Mouse (Mus musculus): Measurements from ENCODE around the gene Tanc1.
A peak's percentile ranks its signal among the peaks of the same experiment; 100 is the strongest.

The Tanc1 gene

DNA sequence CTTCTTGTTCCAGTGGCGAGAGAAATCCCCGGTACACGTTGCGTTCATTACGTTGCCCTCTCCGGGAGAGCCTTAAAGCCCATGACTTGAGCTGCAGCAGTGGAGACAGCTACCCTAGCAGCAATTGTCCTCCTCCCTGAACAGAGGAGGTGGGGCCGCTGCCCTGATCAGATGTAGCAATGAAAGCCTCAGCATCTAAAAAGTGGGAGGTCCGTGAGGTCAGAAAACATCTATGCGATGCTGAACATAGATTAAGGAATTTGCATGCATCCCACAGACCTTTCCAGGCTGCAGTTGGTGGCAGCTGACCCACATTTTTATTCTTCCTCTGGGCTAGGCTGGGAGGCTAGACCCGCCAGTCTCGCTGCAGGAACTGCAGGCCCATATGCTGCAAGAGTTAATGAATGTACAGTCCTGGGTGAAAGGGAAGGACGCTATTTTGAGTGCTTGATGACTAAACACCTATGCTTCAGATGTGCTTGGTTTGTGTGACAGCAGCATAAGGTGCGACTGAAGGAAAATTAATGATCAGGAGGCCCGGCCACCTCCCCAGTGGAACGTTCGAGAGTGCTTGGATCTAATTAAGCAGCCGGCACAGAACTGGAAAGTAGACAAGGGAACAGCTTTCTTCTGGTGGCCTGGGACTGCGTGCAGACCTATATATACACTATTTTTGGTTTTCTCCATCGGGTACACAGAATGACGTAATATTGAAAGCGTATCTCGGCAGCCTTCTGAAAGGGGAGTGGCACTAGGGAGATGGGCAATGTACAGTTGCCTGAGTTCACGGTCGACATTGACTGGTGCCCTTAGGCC is 107.0 kb downstream of the Tanc1 start:
- no peak for DNase-seq (ENCODE audit: low read depth)

DNA sequence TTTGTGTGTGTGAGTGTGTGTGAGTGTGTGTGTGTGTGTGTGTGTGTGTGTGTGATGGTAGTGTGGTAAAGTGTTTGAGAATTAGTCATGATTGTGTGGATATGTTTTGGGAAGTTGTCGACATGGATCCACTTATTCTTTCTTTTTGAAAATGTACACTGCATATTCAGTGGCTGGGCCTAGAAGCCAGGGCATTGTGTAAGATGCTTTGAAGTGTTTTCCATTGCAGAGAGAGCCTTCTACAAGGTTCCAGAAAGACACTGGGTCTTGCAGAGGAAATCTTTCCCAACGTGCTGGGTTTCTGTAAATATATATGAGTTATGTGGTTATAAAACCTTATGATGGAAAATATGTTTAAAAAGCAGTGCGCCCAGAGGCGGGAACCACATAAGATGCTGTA is 108.0 kb downstream of the Tanc1 start:
- DNase-seq (ENCODE audit: low read depth) = peak; percentile 17

DNA sequence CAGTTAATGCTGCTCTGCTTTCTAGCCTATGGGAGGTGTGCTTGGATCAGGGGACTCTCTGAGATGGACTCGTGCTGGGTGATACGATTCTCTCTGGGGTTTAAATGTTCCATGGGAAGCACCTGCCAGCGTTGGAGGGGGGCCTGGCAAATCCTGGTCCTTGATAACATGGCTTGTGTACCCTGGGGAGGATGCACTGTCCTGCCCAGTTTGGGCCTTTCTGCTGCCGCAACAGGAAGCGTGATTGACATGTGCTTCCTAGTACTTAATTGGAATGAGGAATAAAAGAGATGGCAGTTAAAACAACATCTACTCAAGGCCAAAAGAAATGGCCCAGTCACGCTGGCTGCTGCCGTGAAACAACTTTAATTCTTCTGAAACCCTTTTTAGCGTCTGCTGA is 109.3 kb downstream of the Tanc1 start:
- DNase-seq (ENCODE audit: low read depth) = no peak

DNA sequence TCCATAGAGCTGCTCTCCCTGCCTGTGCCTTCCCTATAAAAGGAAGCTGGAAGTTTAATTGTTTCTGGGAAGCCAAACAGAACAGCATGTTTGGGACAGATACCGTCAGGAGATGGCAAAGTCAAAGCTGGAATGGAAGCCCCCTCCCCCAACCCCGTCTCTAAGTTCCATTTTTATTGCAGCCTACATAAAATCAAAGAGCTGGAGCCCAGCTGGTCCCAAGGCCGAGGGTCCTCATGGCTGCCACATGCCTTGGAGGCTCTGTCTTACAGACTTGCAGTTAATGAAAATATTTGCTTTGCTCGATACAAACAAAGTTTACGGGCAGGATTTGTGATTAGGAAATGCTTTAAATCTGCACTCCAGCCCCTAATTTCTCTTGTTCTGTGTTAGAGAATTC is 109.9 kb downstream of the Tanc1 start:
- DNase-seq (ENCODE audit: low read depth) = no peak

- DNase-seq (ENCODE audit: low read depth) = no peak
These were observed 111.5 kb downstream of the Tanc1 start for GRCm38 (mm10) chr2:59723311-59723710.

- no peak for DNase-seq (ENCODE audit: low read depth)
These were observed 113.8 kb downstream of the Tanc1 start for GRCm38 (mm10) chr2:59725518-59726185.

GRCm38 (mm10) chr2:59731831-59732230 is 120.0 kb downstream of the Tanc1 start:
- DNase-seq (ENCODE audit: low read depth) = no peak

DNA sequence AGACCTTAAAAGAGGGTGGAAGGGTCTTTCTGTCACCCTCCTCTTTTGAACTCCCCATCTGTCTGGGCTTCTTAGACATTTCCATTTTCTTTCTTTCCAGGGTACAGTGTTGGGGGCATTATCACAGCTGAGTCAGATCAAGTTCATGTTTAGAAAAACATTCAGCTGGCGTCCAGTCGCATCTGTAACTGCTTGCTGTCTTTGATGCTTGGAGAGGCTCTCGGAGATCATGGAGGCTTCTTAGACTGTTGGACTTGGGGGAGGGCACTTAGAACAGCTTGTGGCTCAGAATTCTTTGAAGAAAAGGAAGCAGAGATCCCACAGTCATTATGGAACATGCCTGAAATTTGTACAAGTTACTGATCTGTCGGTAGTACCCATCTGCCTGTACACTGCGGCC is 121.6 kb downstream of the Tanc1 start:
- DNase-seq (ENCODE audit: low read depth) = no peak

DNA sequence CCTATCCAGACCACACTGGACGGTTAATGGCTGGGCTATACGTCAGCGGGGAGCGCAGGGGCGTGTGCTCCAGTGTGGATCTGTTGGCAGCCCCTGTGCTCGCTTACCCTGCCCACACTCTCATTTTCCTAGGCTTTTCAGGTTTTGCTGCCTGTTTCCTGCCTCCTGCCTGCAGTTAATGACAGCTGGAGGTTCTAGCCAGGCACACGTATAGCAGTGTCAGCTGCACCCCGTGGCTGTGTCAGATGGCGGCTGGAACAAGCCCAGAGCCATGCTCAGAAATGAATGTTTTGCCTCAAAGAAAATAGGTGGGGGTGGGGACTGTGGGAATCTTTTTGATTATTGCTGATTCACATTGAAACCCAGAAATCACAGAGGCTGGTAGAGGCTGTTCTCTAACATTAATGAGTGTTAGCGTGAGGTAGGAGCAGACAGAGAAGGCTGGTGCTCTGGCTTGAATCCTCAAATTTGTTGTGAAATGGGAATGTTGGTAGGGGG is 124.6 kb downstream of the Tanc1 start:
- DNase-seq (ENCODE audit: low read depth) = peak; percentile 51

GRCm38 (mm10) chr2:59737368-59737767 is 125.5 kb downstream of the Tanc1 start:
- DNase-seq (ENCODE audit: low read depth) = no peak

DNA sequence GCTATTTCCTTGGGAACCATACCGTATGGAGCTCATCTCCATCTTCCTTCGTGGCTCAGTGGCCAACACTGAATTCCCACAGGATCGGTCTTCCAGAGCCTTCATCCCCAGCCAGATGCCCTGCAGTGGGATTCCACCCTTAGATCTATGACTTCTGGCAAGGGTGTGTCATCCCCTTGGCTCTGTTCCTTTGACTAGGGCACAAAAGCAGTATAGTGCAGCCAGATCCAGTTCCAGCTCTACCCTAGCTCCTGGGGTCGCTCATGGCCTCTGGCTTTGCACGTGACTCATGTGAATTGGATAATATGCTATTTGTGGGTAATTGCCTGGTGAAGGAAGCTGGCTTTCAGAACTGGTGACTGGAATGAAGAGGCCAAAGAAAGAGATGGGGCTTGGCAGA is 126.5 kb downstream of the Tanc1 start:
- no peak for DNase-seq (ENCODE audit: low read depth)

DNA sequence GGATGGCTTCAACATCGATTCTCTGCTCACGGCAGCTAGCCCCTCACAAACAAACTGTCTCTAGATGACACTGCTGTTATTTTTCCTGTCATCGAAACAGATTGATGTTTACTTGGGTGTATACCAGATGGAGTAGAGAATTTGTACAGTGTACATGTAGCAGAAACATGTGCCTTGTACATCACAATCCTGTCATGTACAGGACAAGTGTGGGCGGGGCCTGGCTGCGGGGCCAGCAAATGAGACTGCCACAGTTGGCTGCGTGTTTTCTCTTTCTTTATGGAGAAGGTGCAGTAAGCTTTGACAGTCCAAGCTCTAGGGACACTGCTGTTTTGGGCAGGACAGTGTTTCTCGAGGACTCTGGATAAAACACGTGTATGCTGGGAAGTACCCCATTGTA is 127.2 kb downstream of the Tanc1 start:
- DNase-seq (ENCODE audit: low read depth) = no peak

DNA sequence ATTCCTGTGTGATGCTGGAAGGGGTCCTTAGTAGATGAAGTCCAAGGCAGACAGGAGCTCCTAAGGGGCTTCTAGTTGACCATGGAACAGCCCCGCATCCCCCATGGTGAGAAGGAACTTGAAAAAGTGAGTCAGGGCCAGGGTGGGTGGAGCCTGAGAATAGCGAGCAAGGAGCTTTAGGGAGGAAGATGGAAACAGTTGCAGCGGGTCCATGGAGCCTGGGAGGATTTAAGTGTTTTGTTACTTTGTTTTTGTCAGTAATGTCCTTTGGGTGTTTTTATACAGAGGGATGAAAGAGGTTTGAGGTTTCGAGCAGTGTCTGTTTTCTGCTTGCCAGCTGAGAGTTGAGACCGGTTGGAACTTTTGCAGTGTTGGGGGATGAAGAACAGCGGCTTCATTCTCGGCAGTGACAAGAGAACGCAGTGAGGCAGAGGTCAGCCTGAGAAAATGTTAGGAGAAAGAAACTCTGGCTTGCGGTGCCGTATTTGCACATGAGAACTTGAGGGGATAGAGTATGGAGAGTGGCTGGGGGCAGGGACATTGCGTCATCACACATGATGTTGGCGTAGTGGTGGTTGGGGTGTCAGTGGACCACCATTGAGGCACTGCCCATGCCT is 130.8 kb downstream of the Tanc1 start:
- DNase-seq (ENCODE audit: low read depth) = no peak

DNA sequence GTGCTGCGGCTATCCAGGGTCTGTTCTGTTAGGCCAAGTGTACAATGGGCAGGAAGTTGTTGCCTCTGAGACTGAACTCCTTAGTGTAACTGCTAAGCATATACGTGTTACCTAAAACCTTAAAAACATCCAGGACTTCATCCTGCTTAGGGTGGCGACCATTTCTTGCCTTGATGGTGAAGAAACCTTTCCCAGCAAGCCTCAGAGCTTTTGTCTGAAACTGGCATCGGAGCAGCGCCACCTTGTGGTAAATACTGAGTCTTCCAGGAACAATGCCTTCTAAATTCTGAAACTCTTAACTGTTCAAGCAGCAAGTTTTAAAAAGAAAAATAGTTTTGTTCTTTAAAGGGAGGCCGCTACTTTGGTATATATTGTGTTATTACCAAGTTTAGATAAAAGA is 133.6 kb downstream of the Tanc1 start:
- DNase-seq (ENCODE audit: low read depth) = no peak

- no peak for DNase-seq (ENCODE audit: low read depth)
These were observed 134.2 kb downstream of the Tanc1 start for GRCm38 (mm10) chr2:59746070-59746469.

GRCm38 (mm10) chr2:59747757-59748156 is 135.9 kb downstream of the Tanc1 start:
- no peak for DNase-seq (ENCODE audit: low read depth)

DNA sequence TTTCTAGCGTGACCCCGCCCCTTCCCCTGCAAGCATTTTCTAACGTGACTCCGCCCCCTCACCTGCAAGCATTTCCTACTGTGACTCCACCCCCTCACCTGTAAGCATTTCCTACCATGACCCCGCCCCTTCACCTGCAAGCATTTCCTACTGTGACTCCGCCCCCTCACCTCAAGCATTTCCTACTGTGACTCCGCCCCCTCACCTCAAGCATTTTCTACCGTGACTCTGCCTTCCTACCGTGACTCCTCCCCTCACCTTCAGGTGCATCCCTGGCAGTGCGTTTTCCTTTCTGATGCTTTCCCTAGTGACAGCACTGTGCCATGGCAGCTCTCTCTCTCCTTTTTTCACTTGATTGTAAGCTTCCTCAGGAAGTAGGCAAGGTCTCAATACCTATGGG is 137.5 kb downstream of the Tanc1 start:
- DNase-seq (ENCODE audit: low read depth) = no peak

DNA sequence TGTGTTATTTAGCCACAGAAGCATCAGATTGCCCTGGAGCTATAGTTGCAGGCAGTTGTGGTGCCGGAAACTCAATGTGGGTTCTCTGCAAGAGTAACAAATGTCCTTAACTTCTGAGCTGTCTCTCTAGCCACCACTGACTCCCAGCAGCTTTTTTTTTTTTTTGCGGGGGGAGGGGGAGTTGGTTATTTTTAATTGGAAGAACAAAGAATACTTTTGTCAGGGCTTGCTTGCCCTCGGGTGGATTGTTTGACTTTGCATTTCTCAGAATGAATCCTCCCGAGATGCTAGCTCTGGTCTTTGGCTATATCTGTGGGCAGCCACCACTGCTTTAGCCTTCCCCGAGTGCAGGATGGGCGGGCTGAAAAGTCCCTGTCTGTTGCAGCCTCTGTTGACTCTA is 139.3 kb downstream of the Tanc1 start:
- no peak for DNase-seq (ENCODE audit: low read depth)

DNA sequence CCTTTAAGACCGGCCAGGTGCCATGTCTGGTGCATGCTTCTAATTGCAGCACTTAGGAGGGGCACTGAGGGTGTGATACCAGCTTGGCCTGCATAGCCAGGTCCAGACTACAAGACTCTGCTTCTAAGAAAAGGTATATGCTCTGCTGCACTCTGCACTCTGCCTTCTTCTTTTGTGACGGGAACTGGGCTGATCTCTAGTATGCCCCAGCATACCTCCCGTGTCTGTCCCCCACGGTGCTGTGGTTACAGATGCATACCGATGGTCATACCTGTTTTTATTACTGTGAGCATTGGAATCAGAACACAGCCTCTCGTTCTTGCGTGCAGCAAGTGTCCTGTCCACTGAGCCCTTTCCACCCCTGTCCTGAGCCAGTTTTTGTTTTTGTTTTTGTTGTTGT is 140.3 kb downstream of the Tanc1 start:
- DNase-seq (ENCODE audit: low read depth) = no peak

DNA sequence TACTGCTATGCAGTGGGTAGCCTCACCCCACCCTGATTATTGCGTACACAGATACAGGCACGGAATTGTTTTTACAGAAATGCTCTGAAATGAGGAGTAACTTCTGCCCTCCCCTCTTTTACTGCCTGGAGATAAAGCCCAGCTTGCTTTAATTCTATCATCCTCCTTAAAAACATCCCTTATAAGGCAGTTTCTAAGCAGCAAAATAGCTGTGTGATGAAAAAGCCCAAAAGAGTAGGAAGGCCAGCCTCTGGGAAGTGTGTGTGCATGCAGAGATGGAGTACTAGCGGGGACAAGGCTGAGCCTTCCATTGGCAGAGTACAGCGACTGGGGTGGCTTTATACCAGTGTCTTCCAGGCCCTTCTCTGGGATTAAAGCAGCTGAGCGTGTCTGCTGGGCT is 140.9 kb downstream of the Tanc1 start:
- no peak for DNase-seq (ENCODE audit: low read depth)

DNA sequence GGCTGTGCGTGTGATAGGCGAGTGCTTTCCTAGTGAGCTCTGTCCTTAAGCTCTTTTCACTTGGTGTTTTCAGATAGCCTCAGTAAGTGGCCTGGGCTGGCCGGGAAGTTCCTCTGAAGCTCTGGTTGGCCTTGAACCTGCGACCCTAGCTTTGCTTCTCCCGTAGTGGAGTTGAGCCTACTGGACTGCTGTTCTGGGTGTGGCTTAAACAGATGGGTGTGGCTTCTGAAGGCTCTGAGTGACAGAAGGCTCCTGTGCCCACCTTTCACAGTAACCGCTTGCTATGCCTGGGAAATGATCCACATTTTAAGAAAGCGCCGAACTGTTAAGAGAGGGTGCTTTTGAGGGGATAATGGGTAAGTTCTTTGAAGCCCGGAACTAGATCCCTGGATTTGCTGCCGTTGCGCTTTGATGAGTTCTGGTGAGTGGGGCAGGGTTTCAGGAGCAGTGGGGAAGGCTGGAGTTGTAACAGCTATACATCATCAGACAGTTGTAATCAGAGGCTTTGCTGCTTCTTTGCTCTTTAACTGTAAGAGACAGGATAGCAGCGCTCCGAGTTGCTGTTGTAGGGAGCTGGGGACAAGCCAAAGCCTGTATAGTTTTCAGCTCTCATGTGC is 144.4 kb downstream of the Tanc1 start:
- DNase-seq (ENCODE audit: low read depth) = no peak

- DNase-seq (ENCODE audit: low read depth) = no peak
These were observed 145.2 kb downstream of the Tanc1 start for GRCm38 (mm10) chr2:59757015-59757414.

Measured in fibroblast of lung, adult 2 months (primary cell).